Mouse (Mus musculus) liver, embryonic 13.5 days (tissue): ENCODE measurements at regions not wholly inside any gene's neighbourhood (a gene's known extent, or its start where the extent isn't known, plus 50 kb on each side); places are given as distances from the start of the nearest gene placed in this dataset.

Experiments
- ATAC-seq: fragments of 200-750 bp; cut with Nextera tagmentation; 2 replicates; pipeline ENCODE4 v1.8.0; 2017; ENCODE audit warnings: low read depth, mild to moderate bottlenecking, moderate number of reproducible peaks, moderate library complexity
- DNase-seq: peaks from one replicate; pipeline ENCODE4 v3.0.0; 2022
- H3K27ac ChIP-seq: fragments of 300-500 bp; sonication (generic); 2 replicates; pipeline ENCODE4 v1.5.1; 2015; ENCODE audit warnings: moderate library complexity, mild to moderate bottlenecking, inconsistent platforms
- H3K27me3 ChIP-seq: fragments of 300-500 bp; sonication (generic); 2 replicates; pipeline ENCODE4 v1.6.1; 2015; ENCODE audit warnings: mild to moderate bottlenecking, inconsistent platforms
- H3K36me3 ChIP-seq: fragments of 300-500 bp; sonication (generic); 2 replicates; pipeline ENCODE4 v1.6.1; 2015; ENCODE audit warnings: mild to moderate bottlenecking, inconsistent platforms
- H3K4me1 ChIP-seq: fragments of 300-500 bp; sonication (generic); replicated peaks from 2 replicates; pipeline ENCODE4 v1.6.1; 2015; ENCODE audit warnings: inconsistent platforms
- H3K4me2 ChIP-seq: fragments of 300-500 bp; sonication (generic); 2 replicates; pipeline ENCODE4 v1.6.1; 2015; ENCODE audit warnings: inconsistent platforms, mild to moderate bottlenecking, moderate library complexity
- H3K4me3 ChIP-seq: fragments of 300-500 bp; sonication (generic); replicated peaks from 2 replicates; pipeline ENCODE4 v1.5.1; 2015; ENCODE audit warnings: mild to moderate bottlenecking, inconsistent platforms
- H3K9ac ChIP-seq: fragments of 300-500 bp; sonication (generic); 2 replicates; pipeline ENCODE4 v1.6.1; 2015; ENCODE audit warnings: mild to moderate bottlenecking, inconsistent platforms
- H3K9me3 ChIP-seq: fragments of 300-500 bp; sonication (generic); replicated peaks from 2 replicates; pipeline ENCODE4 v1.6.1; 2016; ENCODE audit warnings: inconsistent platforms
- WGBS: fragments of 180-500 bp; shearing (Covaris S2); methylation state at CpG from one replicate; pipeline ENCODE4 v1.1.7; 2015; ENCODE audit not compliant: insufficient replicate concordance; 5-methylcytosine and 5-hydroxymethylcytosine counted together

DNA sequence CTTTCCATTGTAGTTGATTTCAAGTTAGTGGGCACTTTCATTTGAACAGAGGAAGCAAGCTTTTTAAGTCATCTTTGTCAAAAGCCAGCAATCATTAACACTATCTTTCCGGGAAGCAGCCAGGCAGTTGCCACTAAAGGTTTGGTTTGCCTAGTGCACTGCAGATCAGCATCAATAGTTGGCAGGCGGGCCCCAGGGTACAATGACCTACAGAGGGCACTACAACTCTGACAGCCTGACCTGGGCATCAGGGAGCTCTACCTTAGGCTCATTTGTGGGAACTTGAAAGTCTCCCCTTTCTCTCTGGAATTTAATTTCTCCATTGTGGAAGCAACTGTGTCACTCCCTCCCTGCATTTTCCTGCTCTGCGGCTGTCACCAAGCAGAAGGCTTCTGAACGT is 412.6 kb upstream of the Sall1 start:
- no peaks in the 10 kb centered on the region for H3K9me3 ChIP-seq
- no peak overlapping the region for H3K27ac ChIP-seq
- ATAC-seq = no peak
- H3K9ac ChIP-seq = no peak overlapping the region
- no peak overlapping the region for H3K4me2 ChIP-seq
- no peaks in the 10 kb centered on the region for H3K27me3 ChIP-seq
- DNase-seq = no peak
- no peaks in the 10 kb centered on the region for H3K36me3 ChIP-seq
- H3K4me1 ChIP-seq = no peaks in the 10 kb centered on the region
- 42% methylated on average over 4 of the region's 4 CpGs for WGBS
- no peak overlapping the region for H3K4me3 ChIP-seq

DNA sequence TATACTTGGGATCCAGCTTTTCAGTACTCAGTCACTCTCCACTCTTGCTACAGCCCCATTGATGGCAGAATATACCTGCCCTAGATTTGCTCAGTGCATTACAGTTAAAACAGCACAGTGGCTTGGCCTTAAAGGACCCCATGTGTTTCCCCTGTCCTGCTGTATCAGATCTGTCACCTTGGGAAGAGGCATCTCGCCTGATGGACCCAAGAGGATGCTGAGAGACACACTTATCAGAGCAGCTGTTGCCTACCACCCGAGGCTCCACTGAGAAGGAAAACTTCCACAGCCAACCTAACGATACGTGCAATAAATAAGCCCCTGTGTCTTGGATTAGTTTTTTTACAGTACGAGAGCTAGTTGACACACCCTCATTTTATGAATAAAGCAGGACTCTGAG is 411.8 kb upstream of the Sall1 start:
- no peak overlapping the region for H3K27ac ChIP-seq
- DNase-seq (no peak), ATAC-seq (no peak)
- 51% methylated on average over 5 of the region's 5 CpGs for WGBS
- H3K9ac ChIP-seq = no peak overlapping the region
- no peaks in the 10 kb centered on the region for H3K36me3 ChIP-seq
- H3K27me3 ChIP-seq = no peaks in the 10 kb centered on the region
- no peaks in the 10 kb centered on the region for H3K4me1 ChIP-seq
- H3K9me3 ChIP-seq = no peaks in the 10 kb centered on the region
- no peak overlapping the region for H3K4me3 ChIP-seq
- H3K4me2 ChIP-seq = no peak overlapping the region

DNA sequence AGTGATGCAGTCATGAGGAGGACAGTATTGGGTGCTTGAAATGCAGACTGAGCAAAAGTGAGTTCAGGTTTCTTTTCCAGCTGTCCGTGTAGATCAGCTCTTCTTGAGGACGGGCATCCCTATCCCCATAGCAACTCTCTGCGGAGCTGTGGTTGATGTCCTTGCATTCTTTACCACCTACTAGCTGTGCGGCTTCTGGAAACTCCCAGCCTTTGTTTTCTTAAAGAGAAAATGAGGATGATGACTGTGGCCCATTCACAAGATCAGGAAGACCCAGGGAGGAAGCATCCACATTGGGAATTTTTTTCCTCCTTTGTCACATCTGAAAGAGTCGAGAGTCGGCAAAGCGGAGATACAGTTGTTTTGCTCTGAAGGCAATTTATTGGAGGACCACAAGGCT is 410.2 kb upstream of the Sall1 start:
- Histone ChIP-seq H3K9ac (no peak overlapping the region), H3K27ac (no peak overlapping the region), H3K4me3 (no peak overlapping the region), H3K36me3 (no peaks in the 10 kb centered on the region), H3K4me1 (no peaks in the 10 kb centered on the region), H3K4me2 (no peak overlapping the region), H3K9me3 (no peaks in the 10 kb centered on the region), H3K27me3 (no peaks in the 10 kb centered on the region)
- DNase-seq (no peak), ATAC-seq (no peak)
- 68% methylated on average over 7 of the region's 7 CpGs for WGBS

DNA sequence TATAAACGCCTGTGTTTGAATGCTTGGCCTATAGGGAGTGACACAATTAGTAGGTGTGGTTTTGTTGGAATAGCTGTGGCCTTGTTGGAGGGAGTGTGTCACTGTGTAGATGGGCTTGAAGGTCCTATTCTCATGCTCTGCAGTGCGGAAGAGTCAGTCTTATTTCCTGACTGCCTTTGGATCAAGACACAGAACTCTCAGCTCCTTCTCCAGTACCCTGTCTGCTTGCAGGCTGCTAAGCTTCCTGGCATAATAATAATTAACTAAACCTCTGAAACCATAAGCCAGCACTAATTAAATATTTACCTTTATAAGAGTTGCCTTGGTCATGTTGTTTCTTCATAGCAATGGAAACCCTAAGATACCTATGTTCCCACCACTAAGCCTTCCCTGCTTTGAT is 409.8 kb upstream of the Sall1 start:
- H3K27me3 ChIP-seq = no peaks in the 10 kb centered on the region
- no peak for DNase-seq
- no peak overlapping the region for H3K4me2 ChIP-seq
- ATAC-seq = no peak
- H3K4me3 ChIP-seq = no peak overlapping the region
- H3K9ac ChIP-seq = no peak overlapping the region
- H3K27ac ChIP-seq = no peak overlapping the region
- no peaks in the 10 kb centered on the region for H3K9me3 ChIP-seq
- WGBS = 49% methylated on average over 2 of the region's 2 CpGs
- H3K4me1 ChIP-seq = no peaks in the 10 kb centered on the region
- no peaks in the 10 kb centered on the region for H3K36me3 ChIP-seq

DNA sequence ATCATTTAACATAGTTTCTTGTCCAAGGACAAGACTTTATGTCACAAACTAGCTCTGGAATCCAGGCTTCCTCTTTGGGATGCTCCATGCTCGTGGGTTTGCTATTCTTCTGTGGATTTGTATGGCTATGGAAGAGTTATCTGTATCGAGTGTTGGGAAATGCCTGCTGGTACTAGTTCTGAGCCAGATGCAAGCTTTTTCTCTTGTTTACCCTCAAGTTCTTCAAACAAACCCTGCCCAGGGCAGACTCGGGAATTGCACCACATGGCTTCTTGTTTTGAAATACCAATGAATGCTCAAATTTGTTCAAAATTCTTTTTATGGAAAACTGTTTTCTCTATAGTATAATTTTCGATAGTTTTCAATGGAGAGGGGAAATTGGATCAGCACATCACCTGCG is 400.5 kb upstream of the Sall1 start:
- ATAC-seq (no peak), DNase-seq (no peak)
- WGBS = 47% methylated on average over 5 of the region's 5 CpGs
- H3K4me2 ChIP-seq = no peak overlapping the region
- H3K9ac ChIP-seq = no peak overlapping the region
- H3K36me3 ChIP-seq = no peaks in the 10 kb centered on the region
- no peak overlapping the region for H3K27ac ChIP-seq
- H3K27me3 ChIP-seq = no peaks in the 10 kb centered on the region
- H3K4me1 ChIP-seq = no peaks in the 10 kb centered on the region
- no peaks in the 10 kb centered on the region for H3K9me3 ChIP-seq
- no peak overlapping the region for H3K4me3 ChIP-seq

DNA sequence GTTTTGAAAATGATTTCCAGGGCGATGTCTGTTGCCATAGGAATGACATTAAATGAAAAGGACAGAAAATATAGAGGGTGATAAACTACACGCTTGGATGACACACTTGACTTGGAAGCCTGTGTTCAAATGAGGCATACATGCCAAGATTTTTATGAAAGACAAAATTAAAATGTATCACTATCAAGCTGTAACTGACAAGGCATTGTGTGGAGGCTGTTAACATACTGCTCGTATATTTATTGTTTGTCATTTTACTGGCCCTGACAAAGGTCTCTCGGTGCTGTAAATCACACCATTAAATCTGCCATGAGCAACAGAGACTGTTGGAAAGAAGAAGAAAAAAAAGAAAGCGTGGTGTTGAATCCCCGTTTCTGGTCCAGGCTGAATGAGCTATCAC is 395.3 kb upstream of the Sall1 start:
- Histone ChIP-seq H3K36me3 (no peaks in the 10 kb centered on the region), H3K4me1 (no peaks in the 10 kb centered on the region), H3K9me3 (no peaks in the 10 kb centered on the region), H3K4me3 (no peak overlapping the region), H3K27ac (no peak overlapping the region), H3K27me3 (no peaks in the 10 kb centered on the region), H3K9ac (no peak overlapping the region), H3K4me2 (no peak overlapping the region)
- DNase-seq = no peak
- ATAC-seq = no peak
- WGBS = 64% methylated on average over 6 of the region's 6 CpGs

DNA sequence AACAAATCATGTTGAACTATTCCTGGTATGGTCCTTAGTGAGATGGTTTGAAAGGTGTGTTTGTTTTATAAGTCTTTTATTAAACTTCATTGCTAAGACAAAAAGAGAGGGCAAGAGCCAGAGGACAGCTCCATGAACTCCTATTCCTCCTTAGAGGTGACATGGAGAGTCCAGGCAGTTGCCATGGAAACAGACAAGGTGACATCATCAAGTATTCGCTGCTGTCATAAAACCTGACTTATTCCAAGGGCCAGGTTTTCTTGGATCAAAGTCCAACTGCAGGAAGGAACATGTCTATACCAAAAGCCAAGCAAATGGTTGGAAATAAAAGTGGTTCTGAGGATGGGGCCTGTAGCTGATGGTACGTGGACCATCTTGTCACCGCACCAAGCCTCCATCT is 383.0 kb upstream of the Sall1 start:
- no peak for DNase-seq
- H3K36me3 ChIP-seq = no peaks in the 10 kb centered on the region
- no peak overlapping the region for H3K4me2 ChIP-seq
- no peak overlapping the region for H3K9ac ChIP-seq
- no peak overlapping the region for H3K27ac ChIP-seq
- no peaks in the 10 kb centered on the region for H3K4me1 ChIP-seq
- H3K4me3 ChIP-seq = no peak overlapping the region
- no peaks in the 10 kb centered on the region for H3K9me3 ChIP-seq
- WGBS = 86% methylated on average over 3 of the region's 3 CpGs
- ATAC-seq = no peak
- H3K27me3 ChIP-seq = no peaks in the 10 kb centered on the region

DNA sequence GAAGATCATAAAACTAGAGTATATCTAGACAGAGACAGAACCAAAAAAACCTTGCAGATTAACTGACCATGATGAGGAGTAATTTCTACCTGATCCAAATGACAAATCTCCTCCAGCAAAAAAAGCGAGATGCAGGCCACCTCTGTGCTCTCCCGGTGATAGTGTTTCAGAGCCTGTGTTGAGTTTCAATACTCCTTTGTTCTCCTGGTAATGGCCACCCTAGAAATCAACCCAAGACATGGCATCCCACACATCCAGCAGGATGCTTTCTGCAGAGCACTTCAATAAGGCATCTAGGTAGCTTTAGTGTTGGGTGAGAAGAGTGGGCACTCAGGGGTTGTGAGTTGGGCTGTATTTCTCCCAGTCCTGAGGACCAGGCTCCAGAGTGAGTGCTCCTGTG is 371.3 kb upstream of the Sall1 start:
- no peak for DNase-seq
- Histone ChIP-seq H3K27ac (no peak overlapping the region), H3K4me3 (no peak overlapping the region), H3K36me3 (no peaks in the 10 kb centered on the region), H3K4me2 (no peak overlapping the region), H3K9me3 (no peaks in the 10 kb centered on the region), H3K9ac (no peak overlapping the region), H3K4me1 (no peaks in the 10 kb centered on the region), H3K27me3 (peaks cover 20% of the 10 kb centered on the region; the same call in 1 of the 2 replicates)
- 64% methylated on average over 2 of the region's 2 CpGs for WGBS
- no peak for ATAC-seq

DNA sequence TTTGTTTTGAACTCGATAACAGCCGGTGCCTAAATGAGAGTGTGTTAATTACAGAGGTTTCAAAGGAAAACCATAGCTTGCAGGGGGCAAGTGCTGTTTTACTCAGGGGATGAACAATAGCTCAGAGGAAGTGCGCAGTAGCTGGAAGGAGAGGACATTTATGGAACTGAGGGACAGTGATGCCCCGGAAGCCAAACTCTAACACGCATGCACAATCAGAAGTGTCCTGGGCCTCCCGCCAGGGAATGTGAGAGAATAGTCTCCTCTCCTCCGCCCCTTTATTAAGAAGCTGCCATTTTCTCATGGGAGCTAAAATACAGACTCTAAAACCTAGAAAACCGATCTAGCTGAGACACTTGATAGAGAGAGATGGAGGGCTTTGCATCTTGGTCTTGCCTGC is 368.5 kb upstream of the Sall1 start:
- WGBS = 75% methylated on average over 8 of the region's 8 CpGs
- DNase-seq (no peak), ATAC-seq (no peak)
- H3K27ac ChIP-seq = no peak overlapping the region
- H3K4me3 ChIP-seq = no peak overlapping the region
- H3K9ac ChIP-seq = no peak overlapping the region
- H3K9me3 ChIP-seq = no peaks in the 10 kb centered on the region
- peaks cover 29% of the 10 kb centered on the region; the same call in 1 of the 2 replicates for H3K27me3 ChIP-seq
- no peaks in the 10 kb centered on the region for H3K36me3 ChIP-seq
- no peaks in the 10 kb centered on the region for H3K4me1 ChIP-seq
- no peak overlapping the region for H3K4me2 ChIP-seq

DNA sequence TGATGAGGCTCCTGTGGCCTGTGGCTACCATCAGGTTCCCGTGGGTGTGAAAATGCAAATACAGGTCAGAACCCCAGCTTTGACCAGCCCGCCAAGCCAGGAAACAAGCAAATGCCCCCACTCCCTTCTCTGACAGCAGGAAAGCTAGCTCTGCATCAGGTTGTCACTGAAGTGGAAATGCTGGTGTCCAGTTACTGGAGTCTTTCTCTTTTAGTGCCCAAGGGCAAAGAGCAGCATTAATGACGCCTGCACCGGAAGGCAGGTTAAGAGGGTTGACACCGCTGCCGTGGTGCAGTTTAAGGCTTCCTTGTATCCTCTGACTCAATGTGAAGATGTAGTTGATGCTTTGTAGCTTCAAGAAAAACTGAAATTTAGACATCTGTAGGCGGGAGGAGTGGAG is 368.1 kb upstream of the Sall1 start:
- Histone ChIP-seq H3K4me3 (no peak overlapping the region), H3K36me3 (no peaks in the 10 kb centered on the region), H3K9ac (no peak overlapping the region), H3K9me3 (no peaks in the 10 kb centered on the region), H3K4me2 (no peak overlapping the region), H3K27ac (no peak overlapping the region), H3K27me3 (peaks cover 29% of the 10 kb centered on the region; the same call in 1 of the 2 replicates), H3K4me1 (no peaks in the 10 kb centered on the region)
- ATAC-seq (no peak), DNase-seq (no peak)
- WGBS = 42% methylated on average over 7 of the region's 7 CpGs

DNA sequence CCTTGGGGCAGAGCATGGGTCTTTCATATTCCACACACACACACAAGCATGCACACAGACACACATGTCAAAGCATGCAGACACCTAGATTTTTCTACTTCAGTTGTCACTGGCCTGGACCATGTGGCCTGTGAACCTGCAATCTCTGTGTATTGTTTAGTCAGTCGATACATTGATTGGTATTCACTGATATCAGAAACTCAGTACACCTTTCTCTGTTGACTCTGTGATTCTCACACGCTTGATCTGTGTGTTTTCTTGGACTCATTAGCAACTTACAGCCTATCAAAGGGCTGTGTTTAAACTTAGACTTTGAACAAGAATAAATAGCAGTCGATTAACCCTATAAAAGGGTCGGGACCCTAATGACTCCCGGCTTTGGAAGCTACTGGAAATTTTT is 362.7 kb upstream of the Sall1 start:
- Histone ChIP-seq H3K36me3 (no peaks in the 10 kb centered on the region), H3K4me3 (no peak overlapping the region), H3K9ac (no peak overlapping the region), H3K4me1 (no peaks in the 10 kb centered on the region), H3K9me3 (no peaks in the 10 kb centered on the region), H3K4me2 (no peak overlapping the region), H3K27ac (no peak overlapping the region), H3K27me3 (peaks cover 34% of the 10 kb centered on the region; the same call in 1 of the 2 replicates)
- 56% methylated on average over 5 of the region's 5 CpGs for WGBS
- ATAC-seq (no peak), DNase-seq (no peak)

DNA sequence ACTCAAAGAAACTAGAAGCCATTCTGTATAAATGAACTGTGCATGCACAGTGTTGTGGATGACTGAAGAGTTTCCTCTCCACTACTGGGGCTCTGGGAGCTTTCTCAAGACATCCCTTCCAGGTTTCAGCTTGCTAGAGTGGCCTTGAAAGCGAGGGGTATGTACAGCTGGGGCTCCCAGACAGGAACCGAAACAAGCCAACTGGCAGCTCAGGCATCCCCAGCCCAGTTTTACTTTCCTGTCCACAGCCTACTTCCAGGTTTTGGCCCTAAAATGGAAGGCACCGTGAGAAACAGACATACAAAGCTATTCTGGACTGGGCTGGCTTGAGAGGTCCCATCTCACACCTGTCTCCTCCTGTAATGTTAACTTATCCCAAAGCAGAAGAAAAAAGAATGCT is 360.3 kb upstream of the Sall1 start:
- ATAC-seq (no peak), DNase-seq (no peak)
- Histone ChIP-seq H3K4me1 (no peaks in the 10 kb centered on the region), H3K9me3 (no peaks in the 10 kb centered on the region), H3K4me3 (no peak overlapping the region), H3K27me3 (peaks cover 22% of the 10 kb centered on the region; the same call in 1 of the 2 replicates), H3K9ac (no peak overlapping the region), H3K4me2 (no peak overlapping the region), H3K36me3 (no peaks in the 10 kb centered on the region), H3K27ac (no peak overlapping the region)
- 49% methylated on average over 3 of the region's 3 CpGs for WGBS

DNA sequence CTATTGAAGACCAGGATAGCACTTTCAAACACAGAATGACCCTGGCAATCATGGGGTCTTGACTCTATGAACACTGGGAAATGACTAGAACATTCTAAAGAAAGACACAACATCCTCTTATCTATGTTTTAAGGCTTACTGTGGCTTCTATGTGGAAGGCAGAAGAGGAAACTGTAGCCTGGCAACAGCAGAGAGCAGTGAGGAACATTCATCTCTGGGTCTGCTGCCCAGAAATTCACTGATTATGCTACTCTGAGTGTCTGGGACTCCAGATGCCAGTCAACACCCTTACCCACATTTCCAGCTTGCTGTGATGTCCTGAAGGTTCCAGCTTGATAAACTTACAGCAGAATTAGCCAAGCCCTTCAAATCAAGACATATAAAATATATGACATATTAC is 352.7 kb upstream of the Sall1 start:
- DNase-seq = no peak
- H3K9ac ChIP-seq = no peak overlapping the region
- ATAC-seq = no peak
- no peak overlapping the region for H3K27ac ChIP-seq
- no peaks in the 10 kb centered on the region for H3K9me3 ChIP-seq
- no peaks in the 10 kb centered on the region for H3K4me1 ChIP-seq
- peaks cover 12% of the 10 kb centered on the region for H3K27me3 ChIP-seq
- H3K4me2 ChIP-seq = no peak overlapping the region
- H3K36me3 ChIP-seq = no peaks in the 10 kb centered on the region
- H3K4me3 ChIP-seq = no peak overlapping the region
